Mouse (Mus musculus): ENCODE data around the gene Sergef.
A peak's percentile ranks its signal among the peaks of the same experiment; 100 is the strongest.

The Sergef gene

GRCm38 (mm10) chr7:46578091-46578490 lies 61.5 kb downstream of the Sergef start:
- DNase-seq (ENCODE audit: low read depth, low spot score), result no peak

GRCm38 (mm10) chr7:46575897-46576296 lies 63.7 kb downstream of the Sergef start:
- no peak for DNase-seq (ENCODE audit: low read depth, low spot score)

- no peak for DNase-seq (ENCODE audit: low read depth, low spot score)
These were observed 66.6 kb downstream of the Sergef start for GRCm38 (mm10) chr7:46572803-46573594.

- peak; percentile 34 for DNase-seq (ENCODE audit: low read depth, low spot score)
These were observed 70.1 kb downstream of the Sergef start for GRCm38 (mm10) chr7:46569509-46569908.

GRCm38 (mm10) chr7:46566318-46567007 lies 73.1 kb downstream of the Sergef start:
- no peak for DNase-seq (ENCODE audit: low read depth, low spot score)

- DNase-seq (ENCODE audit: low read depth, low spot score), result no peak
These were observed 74.2 kb downstream of the Sergef start for GRCm38 (mm10) chr7:46565374-46565773.

- DNase-seq (ENCODE audit: low read depth, low spot score), result peak; percentile 12
These were observed 75.8 kb downstream of the Sergef start for GRCm38 (mm10) chr7:46563801-46564200.

- no peak for DNase-seq (ENCODE audit: low read depth, low spot score)
These were observed 79.5 kb downstream of the Sergef start for GRCm38 (mm10) chr7:46560061-46560460.

- DNase-seq (ENCODE audit: low read depth, low spot score), result no peak
These were observed 80.0 kb downstream of the Sergef start for GRCm38 (mm10) chr7:46559643-46560042.

- no peak for DNase-seq (ENCODE audit: low read depth, low spot score)
These were observed 80.6 kb downstream of the Sergef start for GRCm38 (mm10) chr7:46559006-46559405.

GRCm38 (mm10) chr7:46557996-46558395 lies 81.6 kb downstream of the Sergef start:
- no peak for DNase-seq (ENCODE audit: low read depth, low spot score)

- no peak for DNase-seq (ENCODE audit: low read depth, low spot score)
These were observed 82.2 kb downstream of the Sergef start for GRCm38 (mm10) chr7:46557387-46557786.

GRCm38 (mm10) chr7:46556358-46557118 lies 83.1 kb downstream of the Sergef start:
- no peak for DNase-seq (ENCODE audit: low read depth, low spot score)

- no peak for DNase-seq (ENCODE audit: low read depth, low spot score)
These were observed 83.9 kb downstream of the Sergef start for GRCm38 (mm10) chr7:46555731-46556130.

- DNase-seq (ENCODE audit: low read depth, low spot score), result no peak
These were observed 84.8 kb downstream of the Sergef start for GRCm38 (mm10) chr7:46554855-46555254.

GRCm38 (mm10) chr7:46554003-46554402 lies 85.6 kb downstream of the Sergef start:
- DNase-seq (ENCODE audit: low read depth, low spot score), result no peak

- no peak for DNase-seq (ENCODE audit: low read depth, low spot score)
These were observed 87.5 kb downstream of the Sergef start for GRCm38 (mm10) chr7:46551935-46552752.

- no peak for DNase-seq (ENCODE audit: low read depth, low spot score)
These were observed 88.4 kb downstream of the Sergef start for GRCm38 (mm10) chr7:46551173-46551572.

GRCm38 (mm10) chr7:46548124-46548523 lies 91.5 kb downstream of the Sergef start:
- DNase-seq (ENCODE audit: low read depth, low spot score), result no peak

GRCm38 (mm10) chr7:46547642-46548041 lies 92.0 kb downstream of the Sergef start:
- DNase-seq (ENCODE audit: low read depth, low spot score), result no peak

GRCm38 (mm10) chr7:46546539-46546938 lies 93.1 kb downstream of the Sergef start:
- DNase-seq (ENCODE audit: low read depth, low spot score), result peak; percentile 7

Data from CD4-positive helper T cell, adult 2 months (primary cell).